Mouse (Mus musculus): ENCODE results near the gene Klhdc3.

Klhdc3 gene

GRCm38 (mm10) chr17:46680760-46681373 is at the start of gene Klhdc3:
Gene Klhdc3 (minus strand): TSS chr17:46680914.
- peak; percentile 98 for DNase-seq (ENCODE audit: low read depth, low spot score)

GRCm38 (mm10) chr17:46728904-46729318 is 48.2 kb upstream of the Klhdc3 start, which contains the start of gene Gnmt:
Gene Gnmt (minus strand): TSS chr17:46729168.
- DNase-seq (ENCODE audit: low read depth, low spot score) = no peak

DNA sequence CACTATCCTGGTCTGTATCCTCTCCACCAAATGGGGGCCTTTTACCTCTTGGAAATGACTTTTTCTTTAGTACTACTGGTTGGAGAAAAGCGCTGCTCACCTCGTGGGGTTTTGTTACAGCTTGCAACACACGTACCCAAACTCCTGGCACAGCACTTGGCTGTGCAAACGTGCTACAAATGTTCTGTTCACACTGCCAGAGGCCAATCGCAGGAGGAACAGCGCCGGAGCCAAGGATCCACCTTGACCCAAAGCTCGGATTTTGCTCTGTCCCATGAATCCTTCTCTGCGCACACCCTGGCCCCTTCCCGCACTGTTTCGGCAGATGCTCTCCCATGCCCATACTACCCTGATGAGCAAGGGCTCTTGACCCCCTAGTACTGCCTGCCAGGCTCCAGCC is 47.8 kb upstream of the Klhdc3 start:
- DNase-seq (ENCODE audit: low read depth, low spot score) = no peak

DNA sequence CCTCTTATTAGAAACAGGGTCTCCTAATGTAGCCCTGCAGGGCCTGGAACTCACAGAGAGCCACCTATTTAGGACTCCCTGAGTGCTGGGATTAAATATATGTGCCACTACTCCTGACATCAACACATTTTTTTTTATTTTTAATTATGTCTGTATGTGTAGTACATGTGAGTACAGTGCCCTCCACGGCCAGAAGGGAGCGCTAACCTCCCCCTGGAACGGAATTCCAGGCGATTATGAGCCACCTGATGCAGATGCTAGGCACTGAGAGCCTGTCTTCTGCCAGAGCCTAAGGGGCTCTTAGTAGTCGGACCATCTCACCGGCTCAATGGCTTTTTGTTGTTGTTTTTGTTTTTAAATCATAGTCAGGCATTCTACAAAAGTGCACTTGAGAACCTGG is 47.3 kb upstream of the Klhdc3 start:
- peak; percentile 56 for DNase-seq (ENCODE audit: low read depth, low spot score)

DNA sequence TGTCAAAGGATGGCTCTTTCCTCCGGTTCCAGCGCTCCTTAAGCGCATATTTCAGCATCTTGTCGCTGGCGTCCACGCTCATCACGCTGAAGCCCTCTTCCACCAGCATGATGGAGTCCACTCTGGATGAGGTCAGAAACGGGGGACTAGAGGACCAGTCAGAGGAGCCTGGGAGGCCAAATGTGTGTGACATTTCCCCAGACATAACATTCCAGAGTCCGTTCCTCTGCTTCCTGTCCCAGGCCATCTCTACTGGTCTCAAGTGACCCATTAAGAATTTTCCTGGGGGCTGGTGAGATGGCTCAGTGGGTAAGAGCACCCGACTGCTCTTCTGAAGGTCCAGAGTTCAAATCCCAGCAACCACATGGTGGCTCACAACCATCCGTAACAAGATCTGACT is 46.6 kb upstream of the Klhdc3 start:
- DNase-seq (ENCODE audit: low read depth, low spot score) = no peak

GRCm38 (mm10) chr17:46725731-46726645 is 45.3 kb upstream of the Klhdc3 start:
- no peak for DNase-seq (ENCODE audit: low read depth, low spot score)

GRCm38 (mm10) chr17:46725273-46725672 is 44.6 kb upstream of the Klhdc3 start:
- DNase-seq (ENCODE audit: low read depth, low spot score) = peak; percentile 54

DNA sequence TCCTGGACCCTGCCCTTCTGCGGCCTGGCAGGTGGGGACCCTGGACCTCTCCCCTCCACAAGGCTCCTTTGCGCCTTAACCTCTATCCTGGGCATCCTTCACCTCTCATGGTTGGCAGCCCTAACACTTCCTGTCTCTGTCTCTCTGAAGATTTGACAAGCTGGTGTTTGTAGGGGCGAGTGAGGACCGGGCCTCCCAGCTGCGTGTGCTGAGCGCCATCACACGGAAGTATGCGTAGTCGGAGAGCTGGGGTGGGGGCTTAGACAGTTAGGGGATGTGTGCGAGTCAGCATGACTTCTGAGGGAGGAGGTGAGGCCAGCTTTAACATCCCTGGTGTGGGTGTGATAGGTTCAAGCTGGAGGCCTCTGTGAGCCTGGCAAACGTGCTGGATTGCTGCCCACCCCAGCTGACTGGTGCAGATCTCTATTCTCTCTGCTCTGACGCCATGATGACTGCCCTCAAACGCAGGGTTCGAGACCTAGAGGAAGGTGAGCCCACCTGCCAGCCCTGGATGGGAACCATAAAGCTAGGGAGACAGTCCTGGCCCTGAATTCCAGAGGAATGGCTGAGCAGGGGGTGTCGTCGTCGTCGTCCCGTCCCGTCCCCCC is 43.9 kb upstream of the Klhdc3 start:
- DNase-seq (ENCODE audit: low read depth, low spot score) = no peak

- no peak for DNase-seq (ENCODE audit: low read depth, low spot score)
Observed at GRCm38 (mm10) chr17:46721077-46721476, 40.4 kb upstream of the Klhdc3 start.

GRCm38 (mm10) chr17:46714756-46715481 is 34.2 kb upstream of the Klhdc3 start:
- DNase-seq (ENCODE audit: low read depth, low spot score) = peak; percentile 59

DNA sequence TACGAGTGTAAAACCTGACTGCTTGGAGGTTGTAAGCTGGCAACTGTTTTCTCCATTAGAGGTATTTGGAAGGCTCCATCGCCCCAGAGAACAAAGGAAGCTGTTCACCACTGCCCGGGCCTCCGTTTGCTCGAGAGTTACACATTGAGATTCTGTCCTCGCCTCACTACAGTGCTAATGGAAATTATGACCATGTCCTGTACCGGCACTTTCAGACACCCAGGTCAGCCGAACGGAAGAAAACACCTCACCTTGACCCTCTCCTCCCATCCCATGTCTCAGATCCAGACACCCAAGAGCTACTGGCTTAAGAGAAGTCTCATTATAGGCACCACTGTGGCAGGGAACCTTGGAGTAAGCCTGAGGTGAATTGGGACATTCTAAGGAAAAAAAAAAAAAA is 33.1 kb upstream of the Klhdc3 start:
- DNase-seq (ENCODE audit: low read depth, low spot score) = no peak

- DNase-seq (ENCODE audit: low read depth, low spot score) = no peak
Observed at GRCm38 (mm10) chr17:46712442-46712841, 31.7 kb upstream of the Klhdc3 start.

DNA sequence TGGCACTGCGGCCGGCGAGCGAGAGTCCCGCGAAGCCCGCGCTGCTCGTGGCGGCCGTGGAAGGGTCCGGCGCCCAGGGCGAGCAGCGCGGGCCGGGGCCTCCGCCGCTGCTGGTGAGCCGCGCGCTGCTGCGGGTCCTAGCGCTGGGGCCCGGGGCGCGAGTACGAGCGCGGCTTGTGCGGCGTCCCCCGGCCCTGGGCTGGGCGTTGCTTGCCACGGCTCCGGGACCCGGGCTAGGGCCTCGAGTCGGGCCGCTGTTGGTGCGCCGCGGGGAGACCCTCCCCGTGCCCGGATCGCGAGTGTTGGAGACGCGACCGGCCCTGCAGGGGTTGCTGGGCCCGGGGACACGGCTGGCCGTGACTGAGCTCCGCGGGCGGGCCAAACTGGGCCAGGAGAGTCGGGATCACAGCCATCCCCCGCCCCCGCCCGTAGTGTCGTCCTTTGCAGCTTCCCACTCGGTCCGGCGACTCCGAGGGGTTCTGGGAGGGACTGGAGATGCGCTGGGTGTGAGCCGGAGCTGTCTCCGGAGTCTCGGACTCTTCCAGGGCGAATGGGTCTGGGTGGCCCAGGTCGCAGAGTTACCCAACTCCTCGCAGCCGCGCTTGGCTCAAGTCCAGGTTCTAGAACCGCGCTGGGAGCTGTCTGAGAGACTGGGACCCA is 31.0 kb upstream of the Klhdc3 start:
- DNase-seq (ENCODE audit: low read depth, low spot score) = no peak

- DNase-seq (ENCODE audit: low read depth, low spot score) = peak; percentile 95
Observed at GRCm38 (mm10) chr17:46710959-46711597, 30.4 kb upstream of the Klhdc3 start, which contains the start of gene Pex6. Gene Pex6 (plus strand): TSS chr17:46711463.

GRCm38 (mm10) chr17:46706375-46707089 is 25.8 kb upstream of the Klhdc3 start:
- no peak for DNase-seq (ENCODE audit: low read depth, low spot score)

DNA sequence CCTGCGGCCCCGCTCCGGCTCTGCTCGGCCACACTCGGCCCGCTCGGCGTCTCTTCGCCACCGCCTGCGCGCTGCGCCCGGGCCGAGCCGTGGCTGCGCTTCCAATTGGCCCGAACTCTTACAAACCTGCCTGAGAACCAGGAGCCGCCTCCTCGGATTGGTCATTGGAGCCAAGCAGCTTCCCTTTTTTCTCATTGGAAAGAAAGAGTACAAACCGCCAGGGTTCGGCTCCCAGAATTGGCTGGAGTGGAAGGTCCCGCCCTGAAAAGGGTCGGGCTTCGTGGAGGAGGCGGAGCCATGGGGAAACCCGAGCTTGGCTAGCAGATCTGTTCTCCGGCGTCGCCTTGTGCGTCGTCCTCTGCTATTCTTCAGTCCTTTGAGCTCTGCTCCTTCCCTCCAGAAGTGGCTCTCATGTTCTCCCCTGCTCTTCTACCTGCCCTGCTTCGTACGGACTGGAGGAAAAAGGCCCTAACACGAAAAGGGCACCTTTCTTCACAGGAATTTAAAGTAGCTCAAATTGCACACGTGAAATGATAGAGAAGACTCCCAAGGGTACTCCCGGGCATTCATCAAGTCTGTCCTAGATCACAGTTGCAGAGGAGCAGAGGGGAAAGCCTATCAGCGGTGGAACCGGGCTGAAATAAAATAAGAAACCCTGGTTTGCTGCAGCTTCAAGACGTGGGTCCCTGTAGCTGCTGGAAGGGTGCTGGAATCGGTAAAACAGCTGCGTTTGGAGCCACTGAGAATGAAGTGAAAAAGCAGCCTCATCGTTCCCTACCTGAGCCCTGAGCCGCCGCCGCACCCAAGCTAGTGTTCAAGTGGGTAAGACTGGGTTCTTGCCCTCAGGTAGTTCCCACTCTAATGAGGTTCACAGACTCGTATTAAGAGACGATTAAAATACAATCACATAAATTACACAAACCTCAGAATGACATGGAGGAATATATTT is 24.4 kb upstream of the Klhdc3 start, which contains the start of gene Ppp2r5d:
Gene Ppp2r5d (minus strand): TSS at position 225 of the 949 bp plus-strand sequence.
- DNase-seq (ENCODE audit: low read depth, low spot score) = peak; percentile 98

- no peak for DNase-seq (ENCODE audit: low read depth, low spot score)
Observed at GRCm38 (mm10) chr17:46703971-46704886, 23.5 kb upstream of the Klhdc3 start.

- no peak for DNase-seq (ENCODE audit: low read depth, low spot score)
Observed at GRCm38 (mm10) chr17:46702506-46702905, 21.8 kb upstream of the Klhdc3 start.
